Mouse (Mus musculus) lung, postnatal 14 days (tissue): ENCODE measurements around the gene Pak6.

Experiments used
- DNase-seq: peaks from one replicate; pipeline ENCODE4 v3.0.0; 2021

Gene Pak6

DNA sequence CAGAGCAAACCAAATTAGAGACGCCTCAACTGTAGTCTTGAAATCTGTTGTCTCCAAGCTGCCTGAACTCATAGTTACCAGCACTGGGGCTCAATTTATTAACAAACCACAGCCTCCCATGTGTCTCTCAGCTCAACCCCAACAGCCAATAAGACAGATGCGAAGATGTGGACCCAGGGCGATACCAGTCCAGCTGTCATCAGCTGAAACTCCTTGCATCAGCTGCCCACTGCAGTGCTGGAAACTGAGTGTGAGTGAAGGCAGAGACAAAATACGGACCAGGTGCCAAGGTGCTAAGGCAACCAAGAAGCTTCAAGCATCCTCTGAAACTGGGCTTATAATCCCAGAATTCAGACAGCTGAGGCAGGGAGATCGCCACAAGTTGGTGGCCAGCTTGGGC, 68.9 kb downstream of the Pak6 start:
- no peak for DNase-seq

DNA sequence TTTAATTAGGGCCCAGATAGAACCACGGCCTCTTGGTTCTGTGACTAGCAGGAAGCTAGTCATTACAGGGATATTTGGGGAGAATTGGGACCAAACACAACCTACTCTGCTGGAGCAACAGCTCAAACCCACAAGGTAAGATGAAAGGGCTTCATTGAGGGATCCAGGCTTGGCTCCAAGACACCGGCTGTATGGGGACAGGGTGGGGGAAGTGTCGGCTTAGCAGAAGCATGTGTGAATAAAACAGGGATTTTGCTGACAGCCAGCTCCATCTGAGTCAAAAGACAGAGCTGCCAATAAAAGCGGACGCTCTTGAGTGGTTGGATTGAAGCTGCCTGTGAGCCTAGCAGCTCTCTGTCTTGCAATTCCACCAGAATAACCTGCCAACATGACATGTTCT, 70.2 kb downstream of the Pak6 start:
- DNase-seq: no peak

DNA sequence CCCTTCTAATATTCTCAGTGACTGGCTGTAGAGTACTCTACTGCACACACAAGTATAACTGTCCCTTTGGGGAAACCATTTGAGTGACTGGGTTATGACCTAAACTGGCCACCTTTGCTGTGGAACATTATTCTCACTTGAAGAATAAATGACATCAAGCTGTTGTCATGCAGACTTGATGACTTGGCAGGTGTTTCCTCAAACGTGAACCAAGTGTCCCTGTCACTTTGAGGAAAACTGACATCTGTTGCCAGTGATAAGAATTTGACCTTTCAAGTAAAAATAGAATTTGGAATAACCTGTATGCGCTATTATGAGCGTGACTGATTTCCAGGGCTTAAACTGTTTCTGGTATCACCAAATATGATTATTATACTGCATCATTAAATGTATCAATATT, 77.2 kb downstream of the Pak6 start:
- DNase-seq: no peak

DNA sequence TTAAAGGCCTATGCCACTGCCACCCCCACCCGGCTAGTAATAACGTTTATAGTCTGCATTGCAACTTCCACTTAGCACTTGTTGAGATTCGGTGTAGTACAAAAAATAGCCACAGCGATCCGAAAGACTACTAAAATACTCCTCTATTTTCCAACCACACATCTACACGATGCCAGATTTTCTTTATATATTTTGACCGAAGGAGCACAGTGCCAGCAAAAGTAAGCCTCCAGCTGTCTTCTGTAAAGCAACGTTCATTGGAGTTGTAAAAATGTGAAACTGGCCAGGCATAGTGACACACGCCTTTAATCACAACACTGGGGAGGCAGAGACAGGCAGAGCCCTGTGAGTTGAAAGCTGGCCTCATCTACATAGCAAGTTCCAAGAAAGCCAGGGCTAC, 78.1 kb downstream of the Pak6 start:
- DNase-seq: no peak

DNA sequence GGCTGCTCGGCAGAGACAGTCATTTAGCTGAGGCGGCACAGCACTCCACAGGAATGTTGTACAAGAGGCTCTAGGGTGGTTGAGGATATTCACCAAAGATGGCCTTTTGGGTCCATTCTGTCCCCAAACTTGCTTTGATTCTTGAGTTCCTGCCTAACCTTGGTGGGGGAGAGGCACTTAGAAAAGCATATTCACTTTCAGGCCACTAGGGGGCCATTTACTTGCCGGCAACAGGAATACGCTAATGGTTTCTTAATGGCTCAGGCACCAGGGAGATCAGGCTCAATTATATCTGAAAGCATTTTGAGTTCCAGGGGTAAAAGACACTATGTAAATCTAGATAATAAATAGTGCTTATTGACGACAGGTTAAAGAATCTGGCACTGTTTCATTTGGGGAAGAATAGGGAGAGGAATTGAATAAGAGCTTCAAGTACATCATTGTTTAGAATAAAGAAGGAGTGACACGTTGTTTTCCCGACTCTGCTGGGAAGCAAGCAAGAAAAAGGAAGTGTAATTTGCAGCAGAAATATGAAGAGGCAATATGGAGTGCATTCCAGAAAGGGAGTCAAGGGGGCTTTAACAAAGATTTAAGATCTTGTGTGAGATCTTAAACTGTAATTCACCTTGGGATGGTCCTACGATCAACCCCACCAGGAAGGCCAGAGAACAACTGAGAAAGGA, 80.3 kb downstream of the Pak6 start:
- peak; percentile 56 for DNase-seq

DNA sequence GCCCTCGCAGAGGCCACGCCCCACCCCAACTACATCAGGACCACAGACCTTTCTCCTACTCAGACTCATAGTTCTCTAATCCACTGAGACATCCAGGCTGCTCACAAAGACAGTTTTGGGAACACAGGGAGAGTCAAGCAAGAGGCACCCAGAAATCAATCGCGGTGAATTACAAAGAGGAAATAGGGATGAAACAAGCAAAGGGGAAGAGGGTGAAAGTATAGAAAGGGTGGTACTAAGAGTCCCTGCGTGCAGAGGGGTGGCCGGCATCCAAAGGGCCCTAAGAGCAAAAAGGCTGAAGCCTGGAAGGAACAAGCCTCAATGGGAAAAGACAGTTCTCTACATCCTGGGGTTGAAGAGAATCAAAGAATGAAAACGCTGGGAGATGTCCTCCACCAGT, 81.5 kb downstream of the Pak6 start:
- DNase-seq: no peak

DNA sequence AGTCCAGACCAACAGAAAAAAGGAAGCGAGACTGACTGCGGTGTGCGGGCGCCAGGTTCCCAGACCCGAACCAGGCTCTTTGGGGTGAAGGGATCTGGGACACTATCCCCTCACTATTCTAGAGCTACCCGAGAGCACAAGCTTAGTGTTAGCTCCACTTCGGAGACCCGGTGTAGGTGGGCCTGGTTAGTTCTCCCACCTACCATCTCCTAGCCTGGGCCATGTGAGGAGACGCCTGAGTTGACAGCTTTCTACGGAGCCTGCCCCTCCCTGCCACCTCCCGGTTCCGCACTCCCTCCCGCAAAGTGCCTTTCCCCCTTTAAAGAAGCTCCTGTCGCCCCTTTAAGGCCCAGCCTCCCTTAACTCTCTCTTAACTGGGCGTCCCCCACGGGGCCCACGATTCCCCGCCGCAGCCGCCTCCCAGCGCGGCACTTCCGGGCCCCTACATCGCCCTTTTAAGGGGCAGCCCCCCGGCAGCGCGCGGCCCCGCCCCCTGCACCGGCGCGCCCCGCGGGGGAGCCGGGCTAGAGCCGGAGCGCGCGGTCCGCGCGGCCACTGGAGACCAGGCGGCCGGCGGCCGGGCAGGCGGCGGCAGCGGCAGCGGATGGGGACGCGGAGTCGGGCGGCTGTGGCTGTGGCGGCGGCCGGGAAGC, 82.3 kb downstream of the Pak6 start, which contains the start of gene Inafm2:
Gene Inafm2, plus strand, starts transcription at position 527 of the 653 bp plus-strand sequence.
- DNase-seq: peak; percentile 89

DNA sequence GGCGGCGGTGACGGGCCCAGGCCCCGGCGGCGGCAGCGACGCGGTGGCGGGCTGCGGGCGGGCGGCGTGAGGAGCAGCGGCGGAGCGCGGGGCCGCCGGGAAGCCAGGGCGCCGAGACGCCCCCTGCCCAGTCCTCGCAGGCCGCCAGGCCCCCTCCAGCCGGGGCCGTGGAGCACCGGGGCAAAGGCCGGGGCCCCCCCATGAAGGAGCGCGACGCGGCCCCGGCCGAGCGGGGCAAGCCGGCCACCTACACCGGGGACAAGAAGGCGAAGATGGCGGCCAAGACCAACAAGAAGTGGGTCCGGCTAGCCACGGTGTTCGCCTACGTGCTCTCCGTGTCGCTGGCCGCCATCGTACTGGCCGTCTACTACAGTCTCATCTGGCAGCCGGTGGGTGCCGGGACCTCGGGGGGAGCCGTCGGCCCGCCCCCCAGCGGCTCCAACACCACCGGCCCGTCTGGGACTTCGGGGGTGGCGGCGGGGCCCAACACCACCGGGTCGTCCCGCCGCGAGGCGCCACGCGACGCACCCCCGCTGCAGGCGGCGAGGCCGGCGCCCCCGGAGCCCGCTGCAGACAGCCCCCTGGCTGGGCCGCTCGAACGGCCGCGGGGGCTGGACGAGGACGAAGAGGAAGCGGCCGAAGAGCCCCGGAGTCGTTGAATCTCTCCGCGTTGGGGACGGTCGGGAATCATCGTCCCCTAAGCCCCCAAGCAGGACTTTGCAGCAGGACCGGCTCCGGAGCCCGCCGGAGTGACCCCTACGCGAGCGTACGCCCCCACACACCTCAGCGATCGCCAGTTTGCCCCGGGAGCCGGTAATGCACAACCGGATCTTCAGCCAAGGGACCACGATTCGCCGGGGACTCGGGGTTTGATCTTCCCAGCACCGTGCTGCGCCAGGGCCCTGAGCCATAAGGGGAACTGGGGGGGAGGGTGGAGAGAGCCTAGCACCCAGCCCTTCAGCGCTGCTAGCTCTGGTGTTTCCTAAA, 83.1 kb downstream of the Pak6 start:
- DNase-seq: no peak

DNA sequence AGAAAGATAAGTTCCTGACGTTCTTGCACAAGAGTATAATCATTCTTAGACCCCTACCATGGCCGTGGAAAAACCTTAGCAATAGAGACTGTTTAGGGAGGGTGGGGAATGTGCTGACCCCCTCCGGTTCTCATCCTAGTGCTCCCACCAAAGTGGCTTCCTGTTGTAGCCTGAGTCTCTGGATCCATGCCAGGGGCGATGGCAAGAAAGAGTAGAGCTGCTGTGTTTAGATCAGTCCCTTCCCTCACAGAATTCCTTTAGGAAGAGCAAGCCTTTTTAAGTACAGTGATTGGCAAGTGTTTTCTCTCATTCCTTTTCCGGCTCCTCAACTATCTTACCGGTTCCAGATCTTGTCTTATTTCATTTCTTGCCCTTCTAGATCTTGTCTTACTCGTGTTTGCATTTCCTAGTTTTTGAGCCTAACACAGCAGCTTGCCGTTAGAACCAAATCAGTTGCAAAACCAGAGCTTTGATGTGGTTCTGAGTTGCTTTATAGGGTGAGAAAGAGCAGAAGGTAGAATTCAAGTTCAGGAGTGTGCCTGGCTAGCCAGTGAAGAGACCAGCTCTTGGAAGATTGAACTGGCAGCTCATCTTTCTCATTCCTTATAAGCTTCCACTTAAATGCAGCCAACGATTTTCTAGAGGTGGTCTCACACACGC, 84.3 kb downstream of the Pak6 start:
- peak; percentile 69 for DNase-seq
